Mouse (Mus musculus): ENCODE data around the gene Rpusd4.

DNA sequence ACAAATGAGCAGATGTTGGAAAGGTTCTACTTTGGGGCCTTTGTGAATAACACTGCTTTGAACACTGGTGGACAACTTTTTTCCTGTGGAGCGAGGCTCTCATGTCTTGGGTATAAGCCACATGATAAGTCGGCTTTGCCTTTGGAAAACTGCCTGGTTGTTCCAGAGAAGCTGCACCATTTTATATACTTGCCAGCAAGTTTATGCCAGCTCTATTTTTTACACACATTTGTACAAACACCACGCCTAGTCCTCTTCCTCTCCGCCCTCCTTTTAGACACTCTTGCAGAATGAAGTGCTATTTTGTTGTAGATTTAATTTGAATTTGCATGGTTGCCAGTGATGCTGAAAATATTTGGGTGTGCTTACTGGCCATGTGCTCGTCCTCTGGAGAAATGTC is 25.8 kb downstream of the Rpusd4 start:
- TF ChIP-seq CHD2 (IDR thresholded peaks at IDR 0.05; ENCODE audit: low read depth, low read length) (no peak), HCFC1 (IDR thresholded peaks at IDR 0.05; ENCODE audit: borderline replicate concordance, insufficient read depth, low read length) (no peak), ZC3H11A (IDR thresholded peaks at IDR 0.05; ENCODE audit: borderline replicate concordance, low read depth, low read length) (no peak), ZNF384 (IDR thresholded peaks at IDR 0.05; ENCODE audit: low read depth, low read length) (no peak), MAFK (IDR thresholded peaks at IDR 0.05; ENCODE audit: insufficient read depth, low read depth, low read length) (no peak)
